Mouse (Mus musculus) layer of hippocampus, adult 9-11 months (tissue): Measurements from ENCODE around the gene Lancl1.
A peak's percentile ranks its signal among the peaks of the same experiment; 100 is the strongest.

Experiments
- DNase-seq: peaks from one replicate; pipeline ENCODE4 v3.0.0; 2022

Lancl1 gene

DNA sequence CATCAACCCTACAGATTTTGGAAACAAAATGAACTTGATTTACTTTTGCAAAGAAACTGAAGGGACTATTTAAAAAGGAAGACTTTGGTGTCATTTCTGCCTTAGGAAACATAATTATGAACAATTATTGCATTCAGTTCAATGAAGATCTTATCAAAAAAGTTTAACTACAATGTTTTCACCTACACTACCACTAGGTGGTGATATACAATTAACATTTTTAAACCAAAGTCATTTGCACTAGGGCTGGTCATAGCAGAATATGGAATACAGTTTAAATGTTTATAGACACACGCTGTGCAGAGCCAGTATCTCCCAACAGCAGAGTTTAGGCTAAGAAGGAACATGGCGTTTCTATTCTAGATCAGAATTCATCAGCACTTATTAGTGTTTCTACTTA lies 24.5 kb downstream of the Lancl1 start:
- DNase-seq: no peak

- no peak for DNase-seq
Observed at GRCm38 (mm10) chr1:67010520-67010919, 28.2 kb downstream of the Lancl1 start.

DNA sequence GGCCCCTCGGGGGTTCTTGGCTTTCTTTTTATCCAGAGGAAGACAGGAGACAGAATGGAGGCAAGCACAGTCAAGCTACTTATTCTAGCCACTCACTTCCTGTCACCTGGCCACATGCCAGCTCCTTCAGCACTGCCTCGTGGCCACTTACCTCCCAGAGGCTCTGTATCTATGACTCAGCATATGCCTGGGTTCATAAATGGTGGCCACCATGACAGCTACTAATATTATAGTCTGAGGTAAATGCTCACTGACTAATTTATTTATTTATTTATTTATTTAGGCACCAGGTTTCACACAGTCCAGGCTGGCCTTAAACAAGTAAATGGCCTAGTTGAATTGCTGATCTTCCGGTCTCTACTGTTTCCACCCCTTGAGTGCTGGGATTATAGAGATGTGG lies 35.0 kb downstream of the Lancl1 start:
- no peak for DNase-seq

DNA sequence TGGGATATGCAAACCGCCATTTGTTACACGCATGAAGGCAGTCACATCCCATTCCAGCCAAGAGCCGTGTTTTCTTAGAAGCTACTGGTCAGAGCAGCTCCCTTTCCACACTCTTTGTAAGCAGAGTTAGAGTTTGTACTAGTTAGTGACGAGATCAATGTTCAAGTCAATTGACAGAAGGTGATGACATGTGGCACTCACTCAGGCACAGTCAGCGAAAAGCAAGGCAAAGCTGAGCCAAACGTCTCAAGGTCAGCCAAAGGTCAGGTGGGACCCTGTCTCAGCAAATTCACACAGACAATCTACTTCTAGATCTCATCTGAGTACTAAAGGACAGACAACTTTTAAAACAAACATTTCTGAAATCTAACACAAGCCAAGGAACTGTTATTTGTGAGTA lies 36.4 kb downstream of the Lancl1 start:
- DNase-seq: no peak

DNA sequence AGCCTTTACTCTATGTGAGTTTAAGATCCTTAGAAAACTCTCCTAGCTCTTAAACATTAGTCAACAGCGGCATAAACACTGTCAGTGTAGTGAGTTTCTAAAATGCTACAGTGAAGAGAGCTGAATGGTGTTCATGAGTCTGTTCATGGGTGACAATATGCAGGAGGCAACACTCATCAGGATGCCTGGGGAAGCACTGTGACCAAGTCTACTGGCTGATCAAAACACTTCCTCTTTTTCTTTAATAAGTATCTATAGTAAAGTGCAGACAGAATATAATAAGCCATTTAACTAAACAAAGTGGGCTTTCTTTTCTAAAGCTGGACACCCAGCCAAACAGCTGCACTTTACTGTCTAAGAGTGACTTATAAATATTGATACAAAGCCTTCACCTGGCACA lies 37.3 kb downstream of the Lancl1 start:
- DNase-seq: no peak

DNA sequence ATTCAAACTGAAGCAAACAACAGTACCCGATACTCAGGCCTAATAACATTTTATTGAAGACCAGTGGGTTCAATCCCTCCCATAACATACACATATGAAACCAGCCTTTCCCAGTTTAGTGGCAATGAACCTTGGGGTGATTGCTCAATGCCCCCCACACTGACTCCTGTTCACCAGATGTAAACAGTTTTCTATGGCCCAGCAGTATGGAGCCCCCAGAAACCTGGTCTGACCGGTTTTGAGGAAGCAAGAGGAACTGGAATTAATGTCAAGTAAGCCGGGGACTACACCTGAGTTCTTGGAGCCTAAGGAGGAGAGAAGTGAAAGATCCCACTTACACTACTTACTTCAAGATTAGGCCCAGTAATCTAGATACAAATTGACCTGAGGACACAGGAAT lies 38.2 kb downstream of the Lancl1 start:
- no peak for DNase-seq

GRCm38 (mm10) chr1:66998601-66999000 lies 40.1 kb downstream of the Lancl1 start:
- peak; percentile 30 for DNase-seq

DNA sequence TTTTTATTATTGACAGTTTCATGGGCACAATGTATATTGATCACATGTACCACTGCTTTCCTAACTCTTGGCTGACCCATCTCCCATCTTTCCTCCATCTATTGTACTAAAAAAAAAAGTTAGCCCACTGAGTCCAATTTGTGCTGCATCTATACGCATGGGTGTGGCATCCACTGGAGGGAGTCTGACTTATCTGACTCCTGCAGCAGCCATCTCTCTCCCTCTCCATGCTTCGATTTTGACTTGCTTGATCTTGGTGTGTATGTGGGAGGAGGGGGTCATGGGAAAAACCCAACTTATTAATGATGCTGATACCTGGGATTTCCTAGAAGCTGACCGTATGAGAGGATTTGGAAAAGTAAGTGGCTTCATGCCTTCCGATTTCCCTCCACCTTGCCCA lies 40.5 kb downstream of the Lancl1 start:
- DNase-seq: no peak

- no peak for DNase-seq
Observed at GRCm38 (mm10) chr1:66996819-66997218, 41.9 kb downstream of the Lancl1 start.

DNA sequence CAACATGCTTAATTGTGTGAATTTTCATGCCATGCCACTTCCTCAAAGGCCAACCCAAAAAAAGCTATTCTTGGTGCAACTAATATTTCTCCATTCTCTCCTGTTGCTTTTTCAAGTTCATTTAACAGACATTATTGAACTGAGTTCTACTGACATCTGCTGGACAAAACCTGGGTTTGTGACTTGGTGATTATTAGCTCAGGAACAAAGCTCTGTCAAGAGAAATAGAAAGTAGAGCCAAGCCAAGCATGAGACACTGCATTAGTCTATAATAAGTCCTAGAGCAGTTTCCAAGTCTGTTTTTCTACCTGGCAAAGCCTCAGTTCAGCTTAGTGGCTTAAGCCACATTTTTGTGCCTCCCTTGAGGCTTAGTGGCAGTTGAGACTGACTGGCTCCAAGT lies 45.9 kb downstream of the Lancl1 start:
- peak; percentile 38 for DNase-seq

DNA sequence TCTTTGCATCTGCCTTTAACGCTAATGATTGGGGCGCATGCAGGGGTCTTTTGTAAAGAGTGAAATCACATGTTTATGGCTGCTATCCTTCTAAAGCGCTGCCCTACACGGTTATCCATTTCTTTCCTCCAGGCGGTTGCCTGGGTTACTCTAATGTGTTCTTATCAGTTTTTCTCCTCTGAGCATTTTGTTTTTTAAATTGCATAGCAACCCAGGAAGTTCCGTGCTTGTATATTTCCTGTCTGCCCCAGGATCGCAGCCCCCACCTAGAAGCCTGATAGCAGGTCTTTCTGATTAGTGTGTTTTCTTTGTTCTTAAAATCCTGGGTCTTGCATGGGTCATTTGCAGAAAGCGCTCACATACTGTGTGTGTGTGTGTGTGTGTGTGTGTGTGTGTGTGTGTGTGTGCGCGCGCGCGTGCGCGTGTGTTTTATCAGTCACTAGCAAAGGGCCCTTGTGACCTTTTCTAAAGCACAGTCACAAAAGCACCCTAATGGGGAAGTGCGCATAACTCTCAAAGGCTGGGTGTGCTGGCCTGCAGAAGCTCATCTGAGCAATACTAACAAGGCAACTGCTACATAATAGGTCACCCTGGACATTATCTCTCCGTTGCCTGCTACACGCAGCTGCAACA lies 51.0 kb downstream of the Lancl1 start:
- no peak for DNase-seq

DNA sequence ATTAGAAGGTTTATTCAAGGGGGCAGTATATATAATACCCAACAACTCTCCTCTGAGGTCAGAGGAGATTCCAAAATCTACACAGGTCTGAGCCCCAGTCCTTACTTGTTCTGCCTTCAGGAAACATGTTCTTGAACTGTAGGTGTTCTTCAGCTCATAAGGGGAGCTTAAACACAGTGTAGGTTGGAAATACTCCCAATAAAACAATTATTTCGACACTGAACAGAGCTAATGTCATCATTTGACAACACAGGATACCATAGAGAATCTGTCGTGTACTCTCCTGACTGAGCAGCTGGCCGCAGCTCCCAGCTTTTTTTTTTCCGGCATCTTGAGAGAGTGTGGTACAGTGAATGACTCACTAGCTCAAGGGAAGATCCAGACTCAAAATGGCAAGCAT lies 52.8 kb downstream of the Lancl1 start:
- DNase-seq: no peak

- no peak for DNase-seq
Observed at GRCm38 (mm10) chr1:66985129-66985698, 53.5 kb downstream of the Lancl1 start.

- DNase-seq: no peak
Observed at GRCm38 (mm10) chr1:66980129-66980528, 58.5 kb downstream of the Lancl1 start.

DNA sequence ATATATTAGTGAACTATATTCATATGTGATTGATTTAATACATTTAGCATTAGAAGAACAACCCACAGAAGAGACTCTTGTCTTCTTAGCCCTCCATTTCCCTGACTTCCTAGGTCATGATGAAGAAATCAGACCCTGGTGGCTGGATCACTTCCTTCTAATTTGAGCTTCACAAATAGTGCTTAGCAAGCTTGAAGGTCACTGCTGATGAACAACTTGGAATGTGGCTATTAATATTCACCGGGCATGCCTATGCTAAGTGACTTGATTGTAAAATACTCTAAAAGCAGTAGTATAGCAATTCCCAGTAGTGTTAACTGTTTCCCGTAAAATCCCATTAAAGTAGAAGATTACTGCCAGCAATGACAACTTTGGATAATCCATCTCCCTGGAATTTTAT lies 63.2 kb downstream of the Lancl1 start:
- no peak for DNase-seq

DNA sequence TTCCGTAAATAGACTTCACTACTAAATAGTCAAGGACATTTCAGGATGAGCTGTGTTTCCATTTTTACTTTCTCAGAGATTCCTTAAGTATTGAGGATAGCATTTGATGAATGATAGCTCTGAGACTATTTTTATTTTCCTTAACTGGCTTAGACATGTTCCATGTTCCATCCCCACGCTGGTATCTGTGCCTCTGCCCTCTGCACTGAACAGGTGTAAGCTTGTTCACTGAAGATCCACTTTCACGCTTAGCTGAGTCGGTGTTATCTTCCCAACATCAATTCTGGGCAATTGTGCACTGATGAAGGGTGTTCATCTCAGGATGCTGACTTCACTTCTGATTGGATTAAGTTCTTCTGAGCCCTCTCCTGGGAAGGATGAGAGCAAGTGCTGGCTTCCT lies 73.8 kb downstream of the Lancl1 start:
- no peak for DNase-seq

- no peak for DNase-seq
Observed at GRCm38 (mm10) chr1:66960536-66961243, 78.0 kb downstream of the Lancl1 start.

GRCm38 (mm10) chr1:66957361-66957760 lies 81.3 kb downstream of the Lancl1 start:
- DNase-seq: no peak

GRCm38 (mm10) chr1:66951086-66951485 lies 87.6 kb downstream of the Lancl1 start:
- no peak for DNase-seq
